Mouse (Mus musculus) thymus, adult 2 months (tissue): Measurements from ENCODE around the gene Lef1. TPM values are rescaled to one million over a fixed set of nuclear protein-coding genes. Genes with fewer than 3 reads are reported as not detected.

Experiments
- DNase-seq: peaks from one replicate; pipeline ENCODE4 v3.0.0; 2021
- H3K27ac ChIP-seq: fragments of 200-500 bp; 2 replicates; pipeline ENCODE4 v1.5.1; 2012; ENCODE audit warnings: low read length, control low read depth; ENCODE audit not compliant: control insufficient read depth, insufficient read depth
- H3K27me3 ChIP-seq: fragments of 200-500 bp; 2 replicates; pipeline ENCODE4 v1.6.1; 2012; ENCODE audit warnings: mild to moderate bottlenecking, low read length, moderate library complexity, mixed read lengths; ENCODE audit not compliant: control insufficient read depth, insufficient read depth
- H3K36me3 ChIP-seq: fragments of 200-500 bp; 2 replicates; pipeline ENCODE4 v1.6.1; 2012; ENCODE audit warnings: mild to moderate bottlenecking, low read length, moderate library complexity; ENCODE audit not compliant: control insufficient read depth, insufficient read depth
- H3K4me1 ChIP-seq: fragments of 200-500 bp; replicated peaks from 2 replicates; pipeline ENCODE4 v1.6.1; 2012; ENCODE audit warnings: low read length; ENCODE audit not compliant: control insufficient read depth, insufficient read depth
- H3K4me3 ChIP-seq: fragments of 200-500 bp; 2 replicates; pipeline ENCODE4 v1.5.1; 2012; ENCODE audit warnings: mild to moderate bottlenecking, low read length, control low read depth, moderate library complexity; ENCODE audit not compliant: control insufficient read depth, insufficient read depth
- CTCF ChIP-seq: fragments of 200-500 bp; IDR thresholded peaks from 2 replicates; pipeline ENCODE4 v1.5.1; 2012; ENCODE audit warnings: mild to moderate bottlenecking, control low read depth, low read length, moderate library complexity, borderline replicate concordance; ENCODE audit not compliant: control insufficient read depth, poor library complexity, insufficient read depth; ENCODE audit errors: extremely low read depth
- POLR2A ChIP-seq: fragments of 200-500 bp; IDR thresholded peaks from 2 replicates; pipeline ENCODE4 v1.6.1; 2012; ENCODE audit warnings: mild to moderate bottlenecking, low read length, control low read depth, moderate library complexity; ENCODE audit not compliant: control insufficient read depth, poor library complexity, insufficient read depth; ENCODE audit errors: extremely low read depth
- WGBS: fragments of 180-500 bp; shearing (Covaris S2); methylation state at CpG from one replicate; pipeline ENCODE4 v1.1.7; 2018; 5-methylcytosine and 5-hydroxymethylcytosine counted together
- polyA plus RNA-seq: library from polyadenylated mRNA; depleted of rRNA; stranded (reverse); fragments of >200 nt; gene quantifications from 2 replicates; pipeline ENCODE4 v1.2.3, GENCODE M21; 2012; rRNA removed

The Lef1 gene
- polyA plus RNA-seq, 1 experiment: 279 TPM

DNA sequence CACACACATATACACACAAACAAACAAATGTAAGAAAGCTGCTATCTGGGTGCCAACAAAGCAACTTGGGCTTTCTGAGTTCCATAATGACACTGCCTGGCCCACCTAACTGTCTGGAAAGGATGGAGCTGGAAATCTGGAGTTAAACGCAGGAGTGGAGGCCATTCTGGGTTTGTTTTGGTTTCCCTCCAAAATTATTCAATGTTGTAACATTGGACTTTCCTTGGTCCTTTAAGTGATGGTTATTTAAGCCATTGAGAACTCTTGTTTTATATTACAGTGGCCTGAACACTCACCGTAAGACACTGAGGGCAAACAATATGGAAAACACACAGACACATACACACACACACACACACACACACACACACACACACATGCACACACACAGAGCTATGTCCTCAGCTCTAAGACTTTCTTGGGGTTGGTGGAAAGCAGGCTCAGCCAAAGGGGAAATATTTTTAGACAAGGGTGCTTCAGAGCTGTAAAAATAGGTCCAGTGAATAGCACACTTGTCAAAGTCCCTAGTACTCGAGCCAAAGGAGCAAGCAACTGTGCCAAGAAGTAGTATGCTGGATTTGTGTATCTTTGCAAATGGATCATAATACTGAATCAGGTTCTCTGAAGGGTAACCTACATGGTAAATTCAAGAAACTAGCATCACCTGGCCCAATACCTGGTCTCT is 156.2 kb downstream of the Lef1 start:
- Histone ChIP-seq H3K27ac (no peak overlapping the region), H3K36me3 (no peaks in the 10 kb centered on the region), H3K4me3 (no peak overlapping the region), H3K4me1 (peaks cover 3% of the 10 kb centered on the region), H3K27me3 (no peaks in the 10 kb centered on the region)
- 95% methylated on average over 3 of the region's 3 CpGs for WGBS
- TF ChIP-seq POLR2A: no peak
- TF ChIP-seq CTCF: no peak
- no peak for DNase-seq

DNA sequence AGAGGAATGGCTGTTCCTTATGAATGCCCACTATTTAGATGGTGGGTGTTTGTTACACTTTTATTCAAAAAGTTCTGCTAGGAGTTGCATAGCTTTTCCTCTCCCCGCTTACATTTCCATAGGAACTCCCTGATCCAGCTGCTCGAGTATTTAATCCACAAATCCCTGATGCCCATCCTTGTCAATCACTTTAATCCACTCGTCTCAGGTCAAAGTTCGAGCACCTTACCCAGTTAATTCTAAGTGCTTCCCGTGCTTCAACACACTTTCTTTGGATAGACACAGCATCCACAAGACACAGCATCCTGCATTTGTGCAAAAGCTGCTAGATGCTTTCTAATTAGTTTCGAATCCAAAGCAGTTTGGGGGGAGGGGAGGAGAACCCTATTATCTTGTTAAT is 160.1 kb downstream of the Lef1 start:
- Histone ChIP-seq H3K4me3 (no peak overlapping the region), H3K36me3 (no peaks in the 10 kb centered on the region), H3K27ac (no peak overlapping the region), H3K4me1 (peaks cover 3% of the 10 kb centered on the region), H3K27me3 (no peaks in the 10 kb centered on the region)
- 94% methylated on average over 6 of the region's 6 CpGs for WGBS
- TF ChIP-seq CTCF (no peak), POLR2A (no peak)
- DNase-seq: no peak

DNA sequence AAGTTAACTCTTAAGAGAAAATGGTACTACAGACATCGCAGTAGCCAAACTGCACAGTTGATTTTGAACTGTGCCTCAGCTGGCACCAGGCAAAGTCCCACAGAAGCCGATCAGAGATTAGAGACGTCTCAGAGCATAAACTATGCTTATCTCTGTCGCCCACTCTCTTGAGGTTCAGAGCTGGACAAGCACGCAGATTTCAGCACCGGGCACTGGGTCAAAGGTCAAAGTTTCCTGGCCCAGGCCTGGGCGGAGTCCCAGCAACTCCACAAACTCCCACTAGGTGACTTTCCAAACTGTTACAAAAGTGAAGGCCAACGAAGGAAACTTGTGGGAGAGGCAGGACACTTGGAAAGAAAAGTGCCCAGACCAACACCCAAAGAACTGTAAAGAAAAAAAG is 160.9 kb downstream of the Lef1 start:
- no peak for TF ChIP-seq CTCF
- no peak for TF ChIP-seq POLR2A
- H3K4me3 ChIP-seq: peak overlapping the region; percentile 88
- H3K27me3 ChIP-seq: no peaks in the 10 kb centered on the region
- no peak overlapping the region for H3K27ac ChIP-seq
- 10% methylated on average over 8 of the region's 8 CpGs for WGBS
- peaks cover 3% of the 10 kb centered on the region for H3K4me1 ChIP-seq
- H3K36me3 ChIP-seq: no peaks in the 10 kb centered on the region
- peak; percentile 25 for DNase-seq

GRCm38 (mm10) chr3:131271559-131272373 is 161.5 kb downstream of the Lef1 start, which contains the start of gene Hadh:
Hadh (minus strand) TSS chr3:131272101.
- WGBS: under 1% methylated on average over 54 of the region's 54 CpGs
- TF ChIP-seq CTCF (0 out of 2 replicates have a peak, but pooled peaks have one; percentile 32), POLR2A (peak; percentile 38; the same call in 1 of the 2 replicates)
- peak; percentile 79 for DNase-seq

GRCm38 (mm10) chr3:131272374-131273100 is 162.3 kb downstream of the Lef1 start:
- no peak for DNase-seq
- Histone ChIP-seq H3K4me1 (peaks cover 3% of the 10 kb centered on the region), H3K4me3 (peak overlapping the region; percentile 88; the same call in 1 of the 2 replicates), H3K27me3 (no peaks in the 10 kb centered on the region), H3K36me3 (no peaks in the 10 kb centered on the region), H3K27ac (no peak overlapping the region)
- WGBS: 28% methylated on average over 10 of the region's 10 CpGs
- TF ChIP-seq POLR2A (no peak), CTCF (no peak)

More at GRCm38 (mm10) chr3:131271559-131272373, 161.5 kb downstream of the Lef1 start, which contains the start of gene Hadh:
- H3K36me3 ChIP-seq: no peaks in the 10 kb centered on the region
- H3K27me3 ChIP-seq: no peaks in the 10 kb centered on the region
- peak within 1 kb of the TSS; percentile 88 for H3K4me3 ChIP-seq
- H3K4me1 ChIP-seq: peaks cover 3% of the 10 kb centered on the region
- no peak within 1 kb of the TSS for H3K27ac ChIP-seq

Other genes with a start within 250 kb of the Lef1 start
- 92.4 and 101 TPM in 2 replicates for gene Hadh, start 161.6 kb downstream of the Lef1 start, polyA plus RNA-seq
- gene Cyp2u1, start 192.8 kb downstream of the Lef1 start, polyA plus RNA-seq: 1.2 and 2.0 TPM in 2 replicates